Mouse (Mus musculus): ENCODE data around the gene Dtx1. TPM values are rescaled to one million over a fixed set of nuclear protein-coding genes. Genes with fewer than 3 reads are reported as not detected.

Gene Dtx1
- total and polyA plus RNA-seq, 2 experiments from 2014 or later, result 0.30 to 1.7 TPM

DNA sequence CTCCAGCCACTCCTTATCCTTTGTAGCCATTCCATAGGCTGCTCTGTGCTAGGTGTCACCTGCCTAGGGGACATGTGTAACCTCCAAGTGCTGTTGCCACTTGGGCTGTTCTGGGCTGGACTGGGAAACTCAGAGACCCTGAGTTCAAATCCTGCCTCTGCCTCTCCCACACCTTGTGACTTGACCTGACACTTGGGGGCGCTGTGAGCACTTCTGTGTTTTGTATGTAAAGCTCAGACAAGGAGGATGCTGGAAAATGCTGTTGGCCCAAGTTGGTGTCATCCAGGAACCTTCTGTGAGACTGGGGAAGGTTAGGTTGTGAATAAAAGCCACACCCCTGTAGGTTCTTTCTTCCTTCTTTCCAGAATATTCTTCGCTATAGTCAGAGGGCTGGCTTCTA lies 46.8 kb downstream of the Dtx1 start:
- Histone ChIP-seq H3K4me1 (ENCODE audit: control insufficient read depth, insufficient read depth) (no peaks in the 10 kb centered on the region), H3K9ac (replicated peaks; ENCODE audit: low read depth, low read length) (no peak overlapping the region), H3K9me3 (replicated peaks; ENCODE audit: control insufficient read depth, low read length) (no peaks in the 10 kb centered on the region), H3K27ac (ENCODE audit: low read depth) (no peak overlapping the region), H3K4me2 (ENCODE audit: low read depth, low read length) (no peak overlapping the region), H3K4me3 (ENCODE audit: low read depth, low read length) (no peak overlapping the region), H3K36me3 (replicated peaks; ENCODE audit: control insufficient read depth, insufficient read depth, low read length) (no peaks in the 10 kb centered on the region), H3K27me3 (ENCODE audit: control insufficient read depth, insufficient read depth, low read length) (0 out of 2 replicates have a peak, but pooled peaks cover 16% of the 10 kb centered on the region)
- no peak for TF ChIP-seq EP300 (IDR thresholded peaks at IDR 0.05; ENCODE audit: low read depth)
- no peak for TF ChIP-seq CTCF (IDR thresholded peaks at IDR 0.05; ENCODE audit: low read depth)
- WGBS, result 60% methylated on average over 2 of the region's 2 CpGs
- DNase-seq (ENCODE audit: low spot score), result no peak
- ATAC-seq (ENCODE audit: insufficient read depth, low read depth), result no peak

DNA sequence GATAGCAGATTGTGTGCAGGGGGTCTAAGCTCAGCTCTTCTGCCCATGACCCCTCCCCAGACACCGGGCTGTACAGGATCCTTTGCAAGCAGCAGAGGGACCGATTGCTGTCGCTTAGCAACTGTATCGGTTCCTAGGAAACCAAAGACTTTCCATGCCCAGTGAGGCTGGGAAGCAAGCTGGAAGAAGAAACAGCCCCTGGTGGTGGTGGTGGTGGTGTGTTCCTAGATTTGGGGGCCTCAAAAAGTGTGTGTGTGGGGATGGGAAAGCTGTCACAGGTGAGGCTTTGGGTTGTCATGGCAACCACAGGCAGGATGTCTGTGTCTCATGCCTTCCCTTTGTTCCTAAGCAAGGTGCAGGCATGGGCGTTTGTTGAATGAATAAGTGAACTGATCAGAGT lies 50.9 kb downstream of the Dtx1 start:
- TF ChIP-seq EP300 (IDR thresholded peaks at IDR 0.05; ENCODE audit: low read depth), result no peak
- TF ChIP-seq CTCF (IDR thresholded peaks at IDR 0.05; ENCODE audit: low read depth), result no peak
- DNase-seq (ENCODE audit: low spot score), result no peak
- Histone ChIP-seq H3K27me3 (ENCODE audit: control insufficient read depth, insufficient read depth, low read length) (0 out of 2 replicates have a peak, but pooled peaks cover 20% of the 10 kb centered on the region), H3K4me2 (ENCODE audit: low read depth, low read length) (no peak overlapping the region), H3K4me1 (ENCODE audit: control insufficient read depth, insufficient read depth) (no peaks in the 10 kb centered on the region), H3K27ac (ENCODE audit: low read depth) (no peak overlapping the region), H3K4me3 (ENCODE audit: low read depth, low read length) (no peak overlapping the region), H3K36me3 (replicated peaks; ENCODE audit: control insufficient read depth, insufficient read depth, low read length) (no peaks in the 10 kb centered on the region), H3K9ac (replicated peaks; ENCODE audit: low read depth, low read length) (no peak overlapping the region), H3K9me3 (replicated peaks; ENCODE audit: control insufficient read depth, low read length) (no peaks in the 10 kb centered on the region)
- 43% methylated on average over 5 of the region's 5 CpGs for WGBS
- no peak for ATAC-seq (ENCODE audit: insufficient read depth, low read depth)

DNA sequence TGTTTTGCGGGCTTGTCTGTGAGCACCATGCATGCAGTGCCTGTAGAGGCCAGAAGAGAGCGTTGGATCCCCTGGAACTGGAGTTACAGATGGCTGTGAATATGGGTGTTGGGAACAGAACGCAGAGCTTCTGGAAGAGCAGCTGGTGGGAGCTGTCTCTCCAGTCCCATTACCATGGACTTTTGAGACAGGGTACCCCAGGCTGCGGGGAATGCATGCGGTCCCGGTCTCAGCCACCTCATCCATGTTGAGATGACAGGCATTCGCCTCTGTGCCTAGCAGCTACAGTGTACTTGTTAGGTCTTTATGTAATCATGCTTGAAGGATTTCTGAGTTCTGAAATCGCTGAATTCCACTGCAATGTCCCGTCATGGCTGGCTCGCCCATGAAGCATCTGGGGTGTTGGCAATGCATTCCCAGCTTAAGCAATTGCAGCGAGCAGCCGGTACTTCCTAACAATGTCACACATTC lies 55.4 kb downstream of the Dtx1 start:
- Histone ChIP-seq H3K9ac (replicated peaks; ENCODE audit: low read depth, low read length) (no peak overlapping the region), H3K9me3 (replicated peaks; ENCODE audit: control insufficient read depth, low read length) (no peaks in the 10 kb centered on the region), H3K36me3 (replicated peaks; ENCODE audit: control insufficient read depth, insufficient read depth, low read length) (no peaks in the 10 kb centered on the region), H3K4me3 (ENCODE audit: low read depth, low read length) (no peak overlapping the region), H3K27me3 (ENCODE audit: control insufficient read depth, insufficient read depth, low read length) (0 out of 2 replicates have a peak, but pooled peaks cover 11% of the 10 kb centered on the region), H3K4me2 (ENCODE audit: low read depth, low read length) (no peak overlapping the region), H3K4me1 (ENCODE audit: control insufficient read depth, insufficient read depth) (no peaks in the 10 kb centered on the region), H3K27ac (ENCODE audit: low read depth) (no peak overlapping the region)
- DNase-seq (ENCODE audit: low spot score) (no peak), ATAC-seq (ENCODE audit: insufficient read depth, low read depth) (no peak)
- no peak for TF ChIP-seq EP300 (IDR thresholded peaks at IDR 0.05; ENCODE audit: low read depth)
- TF ChIP-seq CTCF (IDR thresholded peaks at IDR 0.05; ENCODE audit: low read depth), result no peak
- WGBS, result 75% methylated on average over 12 of the region's 12 CpGs

DNA sequence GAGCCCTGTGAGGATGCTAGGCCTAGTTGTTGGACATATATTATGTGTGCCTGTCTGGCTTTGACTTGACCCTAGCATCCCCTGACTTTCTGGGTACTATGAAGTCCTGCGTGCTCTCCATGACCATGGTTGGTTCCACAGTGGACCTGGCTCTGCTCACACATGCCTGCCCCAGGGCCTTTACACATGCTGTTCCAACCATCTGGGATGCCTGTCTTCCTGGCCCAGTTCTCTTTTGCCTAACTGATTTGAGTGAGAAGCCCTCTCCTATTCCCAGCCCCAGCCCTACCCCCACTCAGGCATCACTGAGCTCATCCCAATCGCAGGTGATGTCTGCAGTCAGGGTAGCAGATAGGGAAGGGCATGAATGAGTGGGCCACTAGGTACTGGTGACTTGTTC lies 57.9 kb downstream of the Dtx1 start:
- Histone ChIP-seq H3K36me3 (replicated peaks; ENCODE audit: control insufficient read depth, insufficient read depth, low read length) (no peaks in the 10 kb centered on the region), H3K9me3 (replicated peaks; ENCODE audit: control insufficient read depth, low read length) (no peaks in the 10 kb centered on the region), H3K27ac (ENCODE audit: low read depth) (no peak overlapping the region), H3K4me1 (ENCODE audit: control insufficient read depth, insufficient read depth) (peaks cover 3% of the 10 kb centered on the region; the same call in 1 of the 2 replicates), H3K4me2 (ENCODE audit: low read depth, low read length) (no peak overlapping the region), H3K27me3 (ENCODE audit: control insufficient read depth, insufficient read depth, low read length) (peaks cover 20% of the 10 kb centered on the region), H3K9ac (replicated peaks; ENCODE audit: low read depth, low read length) (no peak overlapping the region), H3K4me3 (ENCODE audit: low read depth, low read length) (no peak overlapping the region)
- 84% methylated on average over 2 of the region's 2 CpGs for WGBS
- DNase-seq (ENCODE audit: low spot score), result no peak
- TF ChIP-seq CTCF (IDR thresholded peaks at IDR 0.05; ENCODE audit: low read depth), result no peak
- no peak for TF ChIP-seq EP300 (IDR thresholded peaks at IDR 0.05; ENCODE audit: low read depth)
- ATAC-seq (ENCODE audit: insufficient read depth, low read depth), result no peak

DNA sequence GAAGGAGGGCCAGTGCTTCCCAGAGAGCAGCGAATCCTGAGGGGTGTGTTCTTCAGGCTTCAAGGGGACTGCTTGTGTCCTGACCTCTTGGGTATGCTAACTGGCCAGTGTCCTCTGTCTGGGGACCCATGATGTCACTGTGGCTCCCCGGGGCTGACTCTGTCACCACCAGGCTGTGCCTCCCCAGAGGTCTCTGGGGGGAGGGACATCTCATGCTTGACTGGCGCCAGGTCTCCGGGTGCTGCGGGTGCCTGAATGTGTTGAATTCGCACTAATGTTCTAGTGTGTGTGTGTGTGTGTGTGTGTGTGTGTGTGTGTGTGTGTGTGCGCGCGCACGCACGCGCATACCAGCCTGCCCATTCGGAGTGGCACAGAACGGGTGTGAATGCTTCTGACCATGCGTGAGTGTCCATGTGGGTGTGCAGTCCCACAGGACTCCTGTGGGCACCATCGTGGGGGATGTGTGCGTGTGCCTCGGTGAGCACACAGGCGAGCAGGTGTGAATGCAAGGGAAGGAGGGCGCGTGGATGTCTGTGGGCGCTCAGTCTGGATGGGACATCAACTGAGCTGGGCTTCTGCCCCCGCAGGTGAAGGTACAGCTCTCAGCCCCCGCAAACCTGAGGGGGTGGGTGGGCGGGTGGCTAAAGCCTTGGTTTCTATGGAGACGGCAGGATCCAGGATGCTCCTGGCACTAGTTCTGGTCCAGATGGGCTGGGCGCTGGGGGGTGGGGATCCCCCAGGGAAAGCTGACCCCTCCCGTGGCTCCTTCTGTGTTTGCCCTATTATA lies 58.6 kb downstream of the Dtx1 start:
- ATAC-seq (ENCODE audit: insufficient read depth, low read depth) (no peak), DNase-seq (ENCODE audit: low spot score) (no peak)
- Histone ChIP-seq H3K36me3 (replicated peaks; ENCODE audit: control insufficient read depth, insufficient read depth, low read length) (no peaks in the 10 kb centered on the region), H3K9me3 (replicated peaks; ENCODE audit: control insufficient read depth, low read length) (no peaks in the 10 kb centered on the region), H3K4me2 (ENCODE audit: low read depth, low read length) (no peak overlapping the region), H3K4me1 (ENCODE audit: control insufficient read depth, insufficient read depth) (peaks cover 8% of the 10 kb centered on the region; the same call in 1 of the 2 replicates), H3K4me3 (ENCODE audit: low read depth, low read length) (no peak overlapping the region), H3K9ac (replicated peaks; ENCODE audit: low read depth, low read length) (no peak overlapping the region), H3K27me3 (ENCODE audit: control insufficient read depth, insufficient read depth, low read length) (peaks cover 27% of the 10 kb centered on the region), H3K27ac (ENCODE audit: low read depth) (no peak overlapping the region)
- 79% methylated on average over 28 of the region's 28 CpGs for WGBS
- TF ChIP-seq CTCF (IDR thresholded peaks at IDR 0.05; ENCODE audit: low read depth), result no peak
- no peak for TF ChIP-seq EP300 (IDR thresholded peaks at IDR 0.05; ENCODE audit: low read depth)

Data from heart, postnatal 0 days (tissue).